Mouse (Mus musculus) intestine, embryonic 15.5 days (tissue): ENCODE measurements around the gene Olfr805. TPM values are rescaled to one million over a fixed set of nuclear protein-coding genes. Genes with fewer than 3 reads are reported as not detected.

Source experiments
- ATAC-seq: fragments of 200-750 bp; cut with Nextera tagmentation; 2 replicates; pipeline ENCODE4 v1.8.0; 2017; ENCODE audit warnings: moderate TSS enrichment, moderate library complexity
- H3K27ac ChIP-seq: fragments of 300-500 bp; sonication (generic); 2 replicates; pipeline ENCODE4 v1.5.1; 2015; ENCODE audit warnings: mild to moderate bottlenecking, inconsistent platforms
- H3K27me3 ChIP-seq: fragments of 300-500 bp; sonication (generic); replicated peaks from 2 replicates; pipeline ENCODE4 v1.6.1; 2015; ENCODE audit warnings: inconsistent platforms
- H3K36me3 ChIP-seq: fragments of 300-500 bp; sonication (generic); 2 replicates; pipeline ENCODE4 v1.6.1; 2015; ENCODE audit warnings: inconsistent platforms
- H3K4me1 ChIP-seq: fragments of 300-500 bp; sonication (generic); replicated peaks from 2 replicates; pipeline ENCODE4 v1.6.1; 2015; ENCODE audit warnings: inconsistent platforms
- H3K4me2 ChIP-seq: fragments of 300-500 bp; sonication (generic); replicated peaks from 2 replicates; pipeline ENCODE4 v1.6.1; 2015; ENCODE audit warnings: mild to moderate bottlenecking, inconsistent platforms
- H3K4me3 ChIP-seq: fragments of 300-500 bp; sonication (generic); replicated peaks from 2 replicates; pipeline ENCODE4 v1.5.1; 2015; ENCODE audit warnings: inconsistent platforms
- H3K9ac ChIP-seq: fragments of 300-500 bp; sonication (generic); 2 replicates; pipeline ENCODE4 v1.6.1; 2015; ENCODE audit warnings: inconsistent platforms
- H3K9me3 ChIP-seq: fragments of 300-500 bp; sonication (generic); 2 replicates; pipeline ENCODE4 v1.6.1; 2016; ENCODE audit warnings: inconsistent platforms
- WGBS: fragments of 180-500 bp; shearing (Covaris S2); methylation state at CpG from one replicate; pipeline ENCODE4 v1.1.7; 2015; 5-methylcytosine and 5-hydroxymethylcytosine counted together
- polyA plus RNA-seq: library from polyadenylated mRNA; unstranded; fragments of >200 nt; fragmentation: Nextera tagmentation; extraction: Ambion mirVana; gene quantifications from 2 replicates; pipeline ENCODE4 v1.2.1, GENCODE M21; 2015

The Olfr805 gene
- not detected in 2 replicates for polyA plus RNA-seq

- Histone ChIP-seq H3K27ac (no peak within 1 kb of the TSS), H3K27me3 (no peaks in the 10 kb centered on the region), H3K4me1 (no peaks in the 10 kb centered on the region), H3K36me3 (no peaks in the 10 kb centered on the region), H3K4me3 (no peak within 1 kb of the TSS), H3K4me2 (no peak within 1 kb of the TSS), H3K9me3 (no peaks in the 10 kb centered on the region), H3K9ac (no peak within 1 kb of the TSS)
- WGBS, result 96% methylated on average over 2 of the region's 2 CpGs
- no peak for ATAC-seq
These were observed at the start of gene Olfr805 for GRCm38 (mm10) chr10:129729275-129729674. Olfr805 (minus strand) TSS chr10:129729375.

DNA sequence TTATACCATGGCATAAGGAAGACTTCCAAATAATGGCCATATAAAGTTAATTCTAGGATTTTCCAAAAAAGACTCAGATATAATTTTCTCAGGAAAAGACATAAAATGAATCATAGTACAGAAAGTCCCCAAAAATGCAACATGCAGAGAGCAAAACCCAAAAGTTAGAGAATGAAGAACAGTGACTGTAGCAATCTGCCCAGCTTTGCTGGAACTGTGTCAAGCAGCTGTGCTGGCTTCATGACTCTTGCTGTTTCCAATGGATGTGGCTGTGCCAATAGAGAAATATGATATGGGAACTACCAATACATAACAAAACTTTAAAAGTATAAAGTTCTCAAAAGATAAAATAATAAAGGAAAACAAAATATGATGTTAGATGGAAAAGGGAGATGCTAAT, 48.9 kb upstream of the Olfr805 start:
- Histone ChIP-seq H3K9ac (no peak overlapping the region), H3K36me3 (no peaks in the 10 kb centered on the region), H3K9me3 (no peaks in the 10 kb centered on the region), H3K4me1 (no peaks in the 10 kb centered on the region), H3K4me2 (no peak overlapping the region), H3K4me3 (no peak overlapping the region), H3K27me3 (no peaks in the 10 kb centered on the region), H3K27ac (no peak overlapping the region)
- ATAC-seq, result no peak

DNA sequence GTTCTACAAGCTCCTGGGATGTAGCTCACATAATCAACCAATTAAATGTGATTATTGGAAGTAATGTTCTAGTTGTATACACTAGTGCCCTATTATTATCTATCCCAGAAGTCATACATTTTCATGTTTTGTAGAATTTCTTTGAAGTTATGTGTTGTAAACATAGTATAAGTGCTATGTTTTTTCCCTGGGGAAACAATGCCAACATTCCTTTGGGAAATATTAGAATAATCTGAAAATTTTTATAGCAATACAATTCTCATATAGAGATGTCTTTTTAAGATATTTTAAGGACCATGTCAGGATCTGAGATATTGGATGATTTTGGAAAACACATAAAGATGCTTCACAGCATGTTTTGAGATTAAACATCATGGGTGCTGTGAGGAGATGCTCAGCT, 45.2 kb upstream of the Olfr805 start, which contains the start of gene Olfr809:
Gene Olfr809 (plus strand): TSS at position 301 of the 400 bp plus-strand sequence.
- Histone ChIP-seq H3K4me2 (no peak within 1 kb of the TSS), H3K27me3 (no peaks in the 10 kb centered on the region), H3K36me3 (no peaks in the 10 kb centered on the region), H3K4me1 (no peaks in the 10 kb centered on the region), H3K4me3 (no peak within 1 kb of the TSS), H3K9ac (no peak within 1 kb of the TSS), H3K27ac (no peak within 1 kb of the TSS), H3K9me3 (no peaks in the 10 kb centered on the region)
- ATAC-seq, result no peak

DNA sequence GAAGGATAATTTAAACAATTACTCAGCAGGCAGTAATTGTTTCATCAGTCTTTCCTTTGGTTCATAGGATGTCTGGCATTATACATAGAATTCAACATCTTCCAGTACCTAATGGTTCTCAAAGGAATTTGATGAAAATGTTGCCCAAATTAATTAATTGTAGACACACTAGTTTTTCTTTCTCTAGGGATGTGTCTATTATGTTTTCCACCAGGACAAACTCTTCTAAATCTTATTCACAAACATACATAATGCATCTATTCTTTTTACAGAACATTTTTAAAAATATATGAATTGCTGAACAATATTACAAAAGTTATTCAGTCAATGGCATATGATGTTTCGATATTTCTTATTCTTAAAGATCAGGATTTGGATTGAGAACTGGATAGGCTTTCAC, 36.0 kb upstream of the Olfr805 start, which contains the start of gene Olfr808:
Gene Olfr808 (plus strand): TSS at position 301 of the 400 bp plus-strand sequence.
- 96% methylated on average over 1 of the region's 1 CpGs for WGBS

DNA sequence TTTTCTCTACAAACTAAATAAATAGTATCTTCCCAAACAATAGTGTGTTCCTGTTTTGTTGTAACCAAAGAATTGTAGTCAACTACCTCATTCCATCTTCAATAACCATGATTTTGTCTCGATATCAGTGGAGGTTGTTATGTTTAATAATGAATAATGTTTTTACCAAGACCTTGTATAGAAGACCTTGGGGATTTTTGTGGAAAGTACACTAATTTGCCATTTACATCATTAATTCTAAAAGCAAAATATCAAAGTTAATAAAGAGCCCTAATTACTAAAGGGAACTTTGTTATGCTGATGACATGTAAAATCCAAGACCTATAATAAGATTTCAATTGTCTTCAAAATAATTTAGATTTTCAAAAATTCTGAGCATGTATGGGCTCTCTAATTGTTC, 28.5 kb upstream of the Olfr805 start, which contains the start of gene Olfr807:
Gene Olfr807 (minus strand): TSS at position 101 of the 400 bp plus-strand sequence.
- Histone ChIP-seq H3K27ac (no peak within 1 kb of the TSS), H3K27me3 (no peaks in the 10 kb centered on the region), H3K4me3 (no peak within 1 kb of the TSS), H3K4me2 (no peak within 1 kb of the TSS), H3K4me1 (no peaks in the 10 kb centered on the region), H3K9ac (no peak within 1 kb of the TSS), H3K9me3 (no peaks in the 10 kb centered on the region), H3K36me3 (no peaks in the 10 kb centered on the region)
- no peak for ATAC-seq
- WGBS, result 92% methylated on average over 1 of the region's 1 CpGs

More for the DNA sequence above, 36.0 kb upstream of the Olfr805 start, which contains the start of gene Olfr808:
- H3K27me3 ChIP-seq, result no peaks in the 10 kb centered on the region
- H3K9me3 ChIP-seq, result no peaks in the 10 kb centered on the region
- no peak within 1 kb of the TSS for H3K9ac ChIP-seq
- no peaks in the 10 kb centered on the region for H3K4me1 ChIP-seq
- no peaks in the 10 kb centered on the region for H3K36me3 ChIP-seq
- H3K27ac ChIP-seq, result no peak within 1 kb of the TSS
- no peak within 1 kb of the TSS for H3K4me3 ChIP-seq
- no peak within 1 kb of the TSS for H3K4me2 ChIP-seq
- no peak for ATAC-seq

DNA sequence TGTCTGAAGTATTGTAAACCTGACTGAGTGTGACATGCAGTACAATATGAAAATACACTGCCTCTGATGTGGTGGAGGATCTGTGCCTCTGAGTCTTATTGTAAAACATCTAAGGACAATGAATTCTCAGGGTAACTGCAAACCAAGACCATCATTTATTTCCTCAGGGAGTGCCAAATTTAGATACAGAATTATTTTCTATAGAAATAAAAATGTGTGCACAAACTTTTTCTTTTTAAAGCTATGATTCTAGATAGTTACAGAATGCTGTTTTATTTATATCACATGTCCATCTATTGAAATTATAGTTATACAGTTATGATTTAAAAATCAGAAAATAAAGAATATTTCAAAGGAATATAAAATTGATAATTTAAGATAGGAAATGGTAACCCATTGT, 12.6 kb upstream of the Olfr805 start, which contains the start of gene Olfr806:
Gene Olfr806 (minus strand): TSS at position 101 of the 400 bp plus-strand sequence.
- Histone ChIP-seq H3K9ac (no peak within 1 kb of the TSS), H3K4me2 (no peak within 1 kb of the TSS), H3K9me3 (no peaks in the 10 kb centered on the region), H3K4me3 (no peak within 1 kb of the TSS), H3K27me3 (no peaks in the 10 kb centered on the region), H3K27ac (no peak within 1 kb of the TSS), H3K4me1 (no peaks in the 10 kb centered on the region), H3K36me3 (no peaks in the 10 kb centered on the region)
- ATAC-seq, result no peak

GRCm38 (mm10) chr10:129702910-129703309, 26.3 kb downstream of the Olfr805 start, which contains the start of gene Olfr804:
Olfr804 (plus strand) TSS chr10:129703210.
- Histone ChIP-seq H3K4me1 (no peaks in the 10 kb centered on the region), H3K36me3 (no peaks in the 10 kb centered on the region), H3K27me3 (no peaks in the 10 kb centered on the region), H3K9me3 (no peaks in the 10 kb centered on the region), H3K4me2 (no peak within 1 kb of the TSS), H3K4me3 (no peak within 1 kb of the TSS), H3K9ac (no peak within 1 kb of the TSS), H3K27ac (no peak within 1 kb of the TSS)
- ATAC-seq, result no peak

- no peaks in the 10 kb centered on the region for H3K36me3 ChIP-seq
- H3K4me2 ChIP-seq, result no peak within 1 kb of the TSS
- ATAC-seq, result no peak
- H3K4me3 ChIP-seq, result no peak within 1 kb of the TSS
- no peaks in the 10 kb centered on the region for H3K9me3 ChIP-seq
- 80% methylated on average over 2 of the region's 2 CpGs for WGBS
- H3K4me1 ChIP-seq, result no peaks in the 10 kb centered on the region
- no peaks in the 10 kb centered on the region for H3K27me3 ChIP-seq
- no peak within 1 kb of the TSS for H3K9ac ChIP-seq
- no peak within 1 kb of the TSS for H3K27ac ChIP-seq
These were observed 35.0 kb downstream of the Olfr805 start, which contains the start of gene Olfr803 for GRCm38 (mm10) chr10:129694186-129694585. Olfr803 (minus strand) TSS chr10:129694286.

GRCm38 (mm10) chr10:129688069-129688468, 41.1 kb downstream of the Olfr805 start, which contains the start of gene Olfr802:
Olfr802 (minus strand) TSS chr10:129688169.
- Histone ChIP-seq H3K4me1 (no peaks in the 10 kb centered on the region), H3K9me3 (no peaks in the 10 kb centered on the region), H3K4me3 (no peak within 1 kb of the TSS), H3K36me3 (no peaks in the 10 kb centered on the region), H3K9ac (no peak within 1 kb of the TSS), H3K4me2 (no peak within 1 kb of the TSS), H3K27me3 (no peaks in the 10 kb centered on the region), H3K27ac (no peak within 1 kb of the TSS)
- 34% methylated on average over 1 of the region's 1 CpGs for WGBS
- no peak for ATAC-seq

DNA sequence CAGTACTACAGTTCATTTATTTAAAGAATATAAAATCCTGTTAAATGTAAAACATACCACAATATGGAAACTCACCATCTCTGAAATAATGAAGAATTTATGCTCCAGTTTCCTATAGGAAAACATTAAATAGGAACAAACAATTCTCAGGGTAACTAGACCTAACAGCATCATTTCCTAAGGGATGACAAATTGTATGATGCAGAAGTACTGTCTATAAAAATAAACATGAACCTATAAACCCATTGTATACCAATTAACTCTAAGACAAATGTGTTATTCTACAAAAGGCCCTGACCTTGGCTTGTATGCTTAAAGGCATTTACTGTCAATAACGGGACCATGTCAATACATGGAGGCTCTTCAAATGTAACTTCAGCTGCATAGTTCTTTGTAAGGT, 55.4 kb downstream of the Olfr805 start, which contains the start of gene Olfr801:
Gene Olfr801 (minus strand): TSS at position 101 of the 400 bp plus-strand sequence.
- ATAC-seq, result no peak
- H3K9me3 ChIP-seq, result no peaks in the 10 kb centered on the region
- WGBS, result 76% methylated on average over 1 of the region's 1 CpGs
- no peaks in the 10 kb centered on the region for H3K36me3 ChIP-seq
- no peak within 1 kb of the TSS for H3K4me3 ChIP-seq
- no peak within 1 kb of the TSS for H3K9ac ChIP-seq
- no peaks in the 10 kb centered on the region for H3K27me3 ChIP-seq
- no peaks in the 10 kb centered on the region for H3K4me1 ChIP-seq
- no peak within 1 kb of the TSS for H3K27ac ChIP-seq
- H3K4me2 ChIP-seq, result no peak within 1 kb of the TSS

Other genes with a start within 250 kb of the Olfr805 start
- gene Olfr789, start 244.6 kb downstream of the Olfr805 start, polyA plus RNA-seq, result not detected in 2 replicates
- not detected in 2 replicates for gene Olfr790, start 230.9 kb downstream of the Olfr805 start, polyA plus RNA-seq
- not detected in 2 replicates for gene Olfr791, start 207.6 kb downstream of the Olfr805 start, polyA plus RNA-seq
- gene Olfr792, start 190.2 kb downstream of the Olfr805 start, polyA plus RNA-seq, result not detected in 2 replicates
- gene Olfr794, start 161.7 kb downstream of the Olfr805 start, polyA plus RNA-seq, result not detected in 2 replicates
- gene Olfr796, start 116.8 kb downstream of the Olfr805 start, polyA plus RNA-seq, result not detected in 2 replicates
- not detected in 2 replicates for gene Olfr798, start 101.4 kb downstream of the Olfr805 start, polyA plus RNA-seq
- not detected in 2 replicates for gene Olfr799, start 91.9 kb downstream of the Olfr805 start, polyA plus RNA-seq
- gene Olfr800, start 71.7 kb downstream of the Olfr805 start, polyA plus RNA-seq, result not detected in 2 replicates
- gene Olfr801, start 55.5 kb downstream of the Olfr805 start, polyA plus RNA-seq, result not detected in 2 replicates
- not detected in 2 replicates for gene Olfr802, start 41.2 kb downstream of the Olfr805 start, polyA plus RNA-seq
- not detected in 2 replicates for gene Olfr803, start 35.1 kb downstream of the Olfr805 start, polyA plus RNA-seq
- not detected in 2 replicates for gene Olfr804, start 26.2 kb downstream of the Olfr805 start, polyA plus RNA-seq
- not detected in 2 replicates for gene Olfr806, start 12.5 kb upstream of the Olfr805 start, polyA plus RNA-seq
- not detected in 2 replicates for gene Olfr807, start 28.4 kb upstream of the Olfr805 start, polyA plus RNA-seq
- not detected in 2 replicates for gene Olfr808, start 36.1 kb upstream of the Olfr805 start, polyA plus RNA-seq
- gene Olfr809, start 45.3 kb upstream of the Olfr805 start, polyA plus RNA-seq, result not detected in 2 replicates
- not detected in 2 replicates for gene Olfr810, start 65.5 kb upstream of the Olfr805 start, polyA plus RNA-seq
- not detected in 2 replicates for gene Olfr811, start 75.0 kb upstream of the Olfr805 start, polyA plus RNA-seq
- gene Olfr812, start 116.7 kb upstream of the Olfr805 start, polyA plus RNA-seq, result not detected in 2 replicates
- gene Olfr813, start 126.0 kb upstream of the Olfr805 start, polyA plus RNA-seq, result not detected in 2 replicates
- gene Olfr814, start 150.5 kb upstream of the Olfr805 start, polyA plus RNA-seq, result not detected in 2 replicates
- gene Olfr815, start 176.5 kb upstream of the Olfr805 start, polyA plus RNA-seq, result not detected in 2 replicates
- gene Olfr816, start 186.2 kb upstream of the Olfr805 start, polyA plus RNA-seq, result not detected in 2 replicates
- gene Olfr818, start 219.7 kb upstream of the Olfr805 start, polyA plus RNA-seq, result not detected in 2 replicates
- not detected in 2 replicates for gene Olfr819, start 237.9 kb upstream of the Olfr805 start, polyA plus RNA-seq
- not detected in 2 replicates for gene Olfr247, start 246.8 kb upstream of the Olfr805 start, polyA plus RNA-seq